Mouse (Mus musculus) kidney, adult 18-20 months (tissue): ENCODE measurements around the gene Mob1b.
"Not testable (repeated sequence)": the region's sequence is repeated elsewhere in the genome, so short reads cannot be mapped to it uniquely, and the experiment has no call there.

ENCODE experiments used
- DNase-seq: peaks from one replicate; pipeline ENCODE4 v3.0.0; 2021

Gene Mob1b

GRCm38 (mm10) chr5:88703551-88703950 lies 17.1 kb upstream of the Mob1b start:
- no peak for DNase-seq

- DNase-seq, result no peak
Measured at GRCm38 (mm10) chr5:88711128-88711527, 9.5 kb upstream of the Mob1b start.

- no peak for DNase-seq
Measured at GRCm38 (mm10) chr5:88711618-88712224, 8.9 kb upstream of the Mob1b start.

- DNase-seq, result no peak
Measured at GRCm38 (mm10) chr5:88712328-88712727, 8.3 kb upstream of the Mob1b start.

DNA sequence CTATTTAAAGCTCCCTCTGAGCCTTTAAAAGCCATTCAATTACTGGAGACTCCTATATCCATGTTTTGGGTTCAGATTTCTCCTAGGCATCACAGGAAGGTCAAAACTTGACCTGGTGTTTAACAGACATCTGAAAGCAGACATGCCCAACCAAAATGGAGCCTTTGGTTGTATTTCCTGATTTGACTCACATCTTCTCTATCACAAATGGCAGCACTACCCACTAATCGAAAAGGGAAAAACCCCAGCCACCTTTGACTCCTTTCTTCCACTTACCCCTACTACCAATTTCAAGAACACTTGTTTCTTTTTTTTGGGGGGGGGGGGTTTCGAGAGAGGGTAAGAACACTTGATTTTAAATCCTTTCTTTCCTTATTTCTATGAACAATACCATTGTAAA lies 3.7 kb upstream of the Mob1b start:
- DNase-seq, result no peak

- DNase-seq, result no peak
Measured at GRCm38 (mm10) chr5:88721003-88721475, 384 bp downstream of the Mob1b start.

DNA sequence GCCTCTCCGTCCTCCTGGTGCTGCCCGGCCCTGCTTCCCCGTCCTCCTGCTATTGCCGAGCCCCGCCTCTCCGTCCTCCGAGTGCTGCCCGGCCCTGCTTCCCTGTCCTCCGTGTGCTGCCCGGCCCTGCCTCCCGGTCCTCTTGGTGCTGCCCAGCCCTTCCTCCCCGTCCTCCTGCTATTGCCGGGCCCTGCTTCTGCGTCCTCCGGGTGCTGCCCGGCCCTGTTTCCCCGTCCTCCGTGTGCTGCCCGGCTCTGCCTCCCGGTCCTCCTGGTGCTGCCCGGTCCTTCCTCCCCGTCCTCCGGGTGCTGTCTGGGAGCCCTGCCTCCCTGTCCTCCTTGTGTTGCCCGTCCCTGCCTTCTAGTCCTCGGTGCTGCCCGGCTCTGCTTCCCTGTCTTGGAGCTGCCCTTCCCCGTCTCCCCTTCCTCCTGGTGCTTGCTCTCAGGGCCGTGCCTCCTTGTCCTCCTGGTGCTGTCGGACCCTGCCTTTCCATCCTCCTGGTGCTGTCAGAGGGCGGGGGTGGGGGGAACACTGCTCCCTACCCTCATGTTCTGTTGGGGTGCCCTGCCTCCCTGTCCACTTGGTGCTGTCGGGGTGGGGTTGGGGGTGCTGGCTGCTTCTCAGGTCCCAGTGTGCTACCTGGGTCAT lies 1.0 kb downstream of the Mob1b start:
- DNase-seq, result peak; percentile 48

- DNase-seq, result peak; percentile 32
Measured at GRCm38 (mm10) chr5:88722213-88722600, 1.6 kb downstream of the Mob1b start.

GRCm38 (mm10) chr5:88724030-88724429 lies 3.4 kb downstream of the Mob1b start:
- no peak for DNase-seq

DNA sequence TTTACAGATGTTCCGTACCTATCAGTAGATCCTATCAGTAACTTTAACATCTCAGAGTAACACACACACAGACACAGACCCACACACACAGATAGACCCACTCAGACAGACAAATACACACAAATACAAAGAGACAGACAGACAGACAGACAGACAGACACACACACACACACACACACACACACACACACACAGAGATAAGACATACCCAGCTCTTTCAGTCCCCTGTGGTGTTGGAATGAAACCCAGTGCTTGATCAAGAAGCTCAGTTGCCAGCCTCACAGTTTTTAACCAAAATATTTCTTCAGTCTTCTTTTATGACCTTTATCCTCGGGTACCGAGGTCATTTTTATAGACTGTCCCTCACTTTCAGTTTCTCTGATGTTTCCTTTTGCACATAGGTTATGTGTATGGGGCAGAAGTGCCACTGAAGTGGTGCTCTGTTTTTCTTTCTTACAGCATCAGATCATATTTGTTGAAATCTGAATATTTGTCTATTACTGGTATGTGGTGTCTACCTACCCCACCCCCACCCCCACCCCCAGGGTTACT lies 7.0 kb downstream of the Mob1b start:
- DNase-seq, result no peak

DNA sequence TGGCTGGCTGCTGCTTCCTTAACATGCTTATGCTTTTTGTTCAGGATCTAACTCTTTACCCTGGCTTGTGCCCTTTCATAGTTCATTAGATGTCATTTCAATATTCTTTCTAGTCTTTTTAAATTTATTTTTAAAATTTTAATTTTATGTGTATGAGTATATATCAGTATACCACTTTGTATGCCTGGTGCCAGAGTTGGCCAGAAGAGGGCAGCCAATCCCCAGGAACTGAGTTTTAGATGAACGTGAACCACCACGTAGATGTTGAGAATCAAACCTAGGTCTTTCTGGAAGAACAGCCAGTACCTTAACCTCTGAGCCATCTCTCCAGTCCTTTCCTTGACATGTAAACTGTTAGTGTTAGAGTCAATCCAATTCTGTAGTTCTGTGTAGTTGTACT lies 14.1 kb downstream of the Mob1b start:
- no peak for DNase-seq

- not testable (repeated sequence) for DNase-seq
Measured at GRCm38 (mm10) chr5:88741065-88741464, 20.4 kb downstream of the Mob1b start.

- no peak for DNase-seq
Measured at GRCm38 (mm10) chr5:88747774-88748173, 27.1 kb downstream of the Mob1b start.

DNA sequence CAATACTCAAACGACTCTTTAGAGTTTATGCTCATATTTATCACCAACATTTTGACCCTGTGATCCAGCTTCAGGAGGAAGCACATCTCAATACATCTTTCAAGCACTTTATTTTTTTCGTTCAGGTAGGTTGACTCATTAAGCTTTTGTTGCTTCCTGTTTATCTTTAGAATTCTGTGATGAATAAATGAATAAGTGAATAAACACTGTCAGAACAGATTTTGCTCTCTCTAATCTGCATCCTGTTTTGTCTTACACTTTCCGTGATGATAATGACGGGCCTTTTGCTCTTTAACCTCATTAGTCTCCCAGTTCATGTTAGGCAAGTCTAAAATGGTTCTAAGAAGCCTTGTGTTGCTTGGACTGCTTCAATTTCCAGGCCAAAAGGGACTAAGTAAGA lies 32.5 kb downstream of the Mob1b start:
- no peak for DNase-seq

DNA sequence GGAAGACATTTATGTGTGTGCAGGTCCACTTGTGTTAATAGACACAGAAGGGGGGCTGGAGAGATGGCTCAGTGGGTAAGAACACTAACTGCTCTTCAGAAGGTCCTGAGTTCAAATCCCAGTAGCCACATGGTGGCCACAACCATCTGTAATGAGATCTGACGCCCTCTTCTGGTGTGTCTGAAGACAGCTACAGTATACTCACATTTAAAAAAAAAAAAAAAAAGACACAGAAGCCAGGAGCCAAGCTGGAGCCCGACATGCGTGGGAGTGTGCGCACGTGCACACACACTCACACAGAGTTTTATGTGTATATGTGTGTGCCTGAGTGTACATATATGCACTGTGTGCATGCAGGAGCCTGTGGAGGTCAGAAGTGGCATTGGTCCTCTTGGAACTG lies 42.0 kb downstream of the Mob1b start:
- DNase-seq, result no peak

GRCm38 (mm10) chr5:88764430-88764986 lies 43.9 kb downstream of the Mob1b start:
- no peak for DNase-seq

DNA sequence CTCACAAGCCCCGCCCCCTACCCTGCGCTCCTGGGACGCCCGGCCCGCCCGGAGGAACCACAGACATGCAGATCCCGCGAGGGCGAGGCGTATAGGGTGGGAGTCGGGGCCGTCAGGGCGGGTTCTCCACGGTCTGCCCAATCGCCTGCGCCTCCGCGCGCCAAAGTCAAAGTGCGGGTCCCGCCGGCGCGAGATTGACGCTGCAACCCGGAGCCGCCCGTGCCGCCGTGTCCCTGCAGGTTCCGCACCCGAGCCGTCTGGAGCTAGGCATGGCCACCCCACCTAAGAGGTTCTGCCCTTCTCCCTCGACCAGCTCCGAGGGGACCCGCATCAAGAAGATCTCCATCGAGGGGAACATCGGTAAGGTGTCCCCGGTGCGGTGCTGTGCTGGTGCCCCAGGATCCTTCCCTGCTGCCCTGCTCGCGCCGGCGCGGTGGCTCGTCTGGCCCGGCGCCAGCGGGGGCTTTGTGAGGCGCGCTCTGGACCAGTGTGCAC lies 44.4 kb downstream of the Mob1b start, which contains the start of gene Dck:
TSS of gene Dck (plus strand) at position 10 of the 495 bp plus-strand sequence.
- peak; percentile 97 for DNase-seq

GRCm38 (mm10) chr5:88765587-88765986 lies 44.9 kb downstream of the Mob1b start:
- DNase-seq, result no peak

DNA sequence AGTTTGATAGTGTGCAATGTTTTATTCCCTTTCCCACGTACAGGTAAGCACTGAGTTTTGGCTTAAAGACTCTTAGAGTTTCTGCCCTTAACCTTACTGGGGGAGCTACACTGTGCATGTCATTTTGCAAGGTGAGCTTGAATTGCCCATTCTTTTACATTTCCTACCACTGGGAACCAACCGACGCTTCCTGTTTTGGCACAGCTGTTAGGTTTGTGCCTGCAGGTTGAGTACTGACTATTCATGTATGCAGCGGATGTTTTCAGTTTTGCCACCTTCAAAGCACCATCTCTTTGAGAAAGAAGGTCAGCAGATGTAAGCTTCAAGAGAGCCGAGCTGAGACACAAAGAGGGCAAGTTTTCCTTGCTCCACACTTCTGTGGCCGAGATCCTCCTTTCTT lies 45.5 kb downstream of the Mob1b start:
- DNase-seq, result no peak

GRCm38 (mm10) chr5:88766863-88767262 lies 46.2 kb downstream of the Mob1b start:
- DNase-seq, result no peak

GRCm38 (mm10) chr5:88768201-88768600 lies 47.5 kb downstream of the Mob1b start:
- DNase-seq, result no peak

GRCm38 (mm10) chr5:88782072-88782765 lies 61.6 kb downstream of the Mob1b start:
- no peak for DNase-seq

DNA sequence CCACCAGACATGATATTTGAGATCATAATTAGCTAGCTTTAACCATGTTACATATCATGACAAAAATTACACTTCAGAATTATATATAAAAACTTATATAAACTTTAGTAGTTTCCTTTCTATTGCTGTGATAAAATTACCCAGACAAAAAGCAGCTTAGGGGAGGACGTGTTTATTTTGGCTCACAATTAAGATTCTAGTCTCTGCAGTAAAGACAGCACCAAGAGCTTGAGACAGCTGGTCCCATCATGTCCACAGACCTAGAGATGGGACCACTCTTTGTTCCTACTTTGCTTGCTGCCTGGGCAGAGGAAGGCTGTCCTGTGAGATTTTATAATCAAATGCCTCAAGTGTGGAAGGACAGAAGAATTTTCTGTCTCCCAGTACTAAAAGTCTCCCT lies 64.4 kb downstream of the Mob1b start:
- no peak for DNase-seq
